Mouse (Mus musculus) urinary bladder, adult 2 months (tissue): ENCODE measurements at regions not wholly inside any gene's neighbourhood (a gene's known extent, or its start where the extent isn't known, plus 50 kb on each side); places are given as distances from the start of the nearest gene placed in this dataset.
A peak's percentile ranks its signal among the peaks of the same experiment; 100 is the strongest.
"Not testable (repeated sequence)": the region's sequence is repeated elsewhere in the genome, so short reads cannot be mapped to it uniquely, and the experiment has no call there.

Experiments
- DNase-seq: peaks from one replicate; pipeline ENCODE4 v3.0.0; 2022; ENCODE audit warnings: low spot score

- no peak for DNase-seq
Measured at GRCm38 (mm10) chr12:117379103-117379850, 137.0 kb upstream of the Rapgef5 start.

- no peak for DNase-seq
Measured at GRCm38 (mm10) chr12:117380836-117381235, 135.4 kb upstream of the Rapgef5 start.

GRCm38 (mm10) chr12:117382727-117383126 lies 133.6 kb upstream of the Rapgef5 start:
- DNase-seq, result not testable (repeated sequence)

GRCm38 (mm10) chr12:117385072-117385666 lies 131.1 kb upstream of the Rapgef5 start:
- peak; percentile 53 for DNase-seq

DNA sequence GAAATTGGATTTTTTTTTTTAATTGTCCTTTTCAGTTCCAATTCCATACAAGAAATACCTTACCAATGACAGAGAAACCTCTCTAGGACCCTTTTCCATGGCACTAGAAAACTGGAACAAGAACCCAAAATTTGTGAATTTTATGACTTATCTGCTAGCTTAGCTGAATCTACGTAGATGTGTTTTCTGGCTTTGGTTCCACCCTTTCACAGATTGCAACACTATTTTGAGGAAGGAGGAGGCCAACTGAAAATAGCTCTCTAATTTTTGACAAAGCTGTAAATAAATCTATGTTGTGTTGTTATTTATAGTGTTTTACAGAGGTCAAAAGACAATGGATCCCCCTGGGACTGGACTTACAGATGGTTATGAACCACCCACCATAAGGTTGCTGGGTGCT lies 130.6 kb upstream of the Rapgef5 start:
- no peak for DNase-seq

GRCm38 (mm10) chr12:117386957-117387356 lies 129.3 kb upstream of the Rapgef5 start:
- no peak for DNase-seq

DNA sequence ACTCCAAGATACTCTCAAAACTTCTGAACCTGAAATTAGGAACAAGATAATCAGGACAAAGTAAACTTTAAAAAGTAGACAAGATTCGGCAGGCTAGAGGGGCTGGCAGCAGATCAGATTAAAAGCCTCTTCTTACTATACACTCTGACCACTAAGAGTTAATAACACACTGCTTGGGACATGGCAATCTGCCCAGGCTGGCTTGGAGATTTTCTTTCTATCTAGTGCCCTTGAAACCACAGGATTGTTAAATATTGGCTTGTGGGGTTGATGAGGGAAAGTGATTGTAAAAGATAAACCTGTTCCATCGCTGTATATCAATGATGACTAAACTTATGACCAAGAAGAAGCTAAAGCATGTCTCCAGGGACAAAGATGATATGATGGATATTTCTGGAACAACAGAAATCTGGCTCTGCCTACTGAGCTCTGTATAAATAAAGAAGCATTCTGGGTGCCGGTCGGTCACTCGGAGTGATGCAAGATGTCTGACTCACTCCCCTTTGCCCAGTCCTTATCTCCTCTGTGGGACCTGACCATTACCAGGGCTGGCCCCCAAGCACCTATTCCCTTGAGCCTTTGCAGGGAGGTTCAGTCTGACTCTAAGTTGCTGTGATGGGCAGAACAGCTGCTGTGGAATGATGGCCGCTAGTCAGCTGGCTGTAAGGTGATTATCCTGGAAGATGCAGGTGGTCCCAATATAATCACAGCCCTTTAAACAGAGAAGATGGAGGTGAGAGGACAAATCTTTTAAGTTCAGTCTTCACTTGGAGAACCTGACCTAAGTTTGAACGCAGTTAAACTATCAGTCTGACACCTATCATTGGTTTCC lies 126.5 kb upstream of the Rapgef5 start:
- DNase-seq, result no peak

DNA sequence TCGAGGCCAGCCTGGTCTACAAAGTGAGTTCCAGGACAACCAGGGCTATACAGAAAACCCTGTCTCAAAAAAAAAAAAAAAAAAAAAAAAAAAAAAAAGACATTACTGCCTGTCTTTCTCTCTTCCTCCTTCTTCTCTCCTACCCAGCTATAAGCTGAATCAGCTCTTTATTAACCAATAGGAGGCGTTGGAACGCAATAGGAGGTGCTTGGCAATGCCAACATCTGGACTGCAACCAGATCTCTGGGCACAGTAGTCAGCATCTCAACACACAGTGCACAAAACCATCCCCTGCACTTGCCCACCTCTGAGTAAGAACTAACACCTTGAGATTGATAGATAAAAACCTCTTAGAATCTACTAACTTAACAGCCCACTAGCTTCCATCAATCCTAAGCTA lies 118.8 kb upstream of the Rapgef5 start:
- DNase-seq, result no peak

GRCm38 (mm10) chr12:117403513-117404156 lies 112.6 kb upstream of the Rapgef5 start:
- no peak for DNase-seq

- DNase-seq, result no peak
Measured at GRCm38 (mm10) chr12:117404157-117404752, 112.0 kb upstream of the Rapgef5 start.

GRCm38 (mm10) chr12:117406832-117407231 lies 109.4 kb upstream of the Rapgef5 start:
- DNase-seq, result no peak

- no peak for DNase-seq
Measured at GRCm38 (mm10) chr12:117410604-117411003, 105.7 kb upstream of the Rapgef5 start.

DNA sequence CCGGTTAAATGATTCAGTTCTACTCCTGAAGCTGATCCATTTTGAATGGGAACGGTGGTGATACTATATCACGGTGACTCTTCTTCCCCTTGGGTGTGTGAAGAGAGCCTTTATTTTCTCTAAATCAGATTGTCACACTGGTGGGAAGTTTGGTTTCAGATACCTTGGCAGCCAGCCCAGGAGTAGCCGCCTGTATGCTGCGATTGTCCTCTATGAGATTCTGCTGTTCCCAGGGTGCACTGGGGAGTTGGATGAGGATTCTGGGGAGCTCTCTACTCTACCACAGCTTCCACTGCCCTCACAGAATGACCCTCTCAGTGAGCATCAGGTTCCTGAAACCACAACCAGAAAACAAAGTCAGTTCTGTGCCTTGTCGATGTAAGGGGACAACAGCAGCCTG lies 104.0 kb upstream of the Rapgef5 start:
- no peak for DNase-seq

DNA sequence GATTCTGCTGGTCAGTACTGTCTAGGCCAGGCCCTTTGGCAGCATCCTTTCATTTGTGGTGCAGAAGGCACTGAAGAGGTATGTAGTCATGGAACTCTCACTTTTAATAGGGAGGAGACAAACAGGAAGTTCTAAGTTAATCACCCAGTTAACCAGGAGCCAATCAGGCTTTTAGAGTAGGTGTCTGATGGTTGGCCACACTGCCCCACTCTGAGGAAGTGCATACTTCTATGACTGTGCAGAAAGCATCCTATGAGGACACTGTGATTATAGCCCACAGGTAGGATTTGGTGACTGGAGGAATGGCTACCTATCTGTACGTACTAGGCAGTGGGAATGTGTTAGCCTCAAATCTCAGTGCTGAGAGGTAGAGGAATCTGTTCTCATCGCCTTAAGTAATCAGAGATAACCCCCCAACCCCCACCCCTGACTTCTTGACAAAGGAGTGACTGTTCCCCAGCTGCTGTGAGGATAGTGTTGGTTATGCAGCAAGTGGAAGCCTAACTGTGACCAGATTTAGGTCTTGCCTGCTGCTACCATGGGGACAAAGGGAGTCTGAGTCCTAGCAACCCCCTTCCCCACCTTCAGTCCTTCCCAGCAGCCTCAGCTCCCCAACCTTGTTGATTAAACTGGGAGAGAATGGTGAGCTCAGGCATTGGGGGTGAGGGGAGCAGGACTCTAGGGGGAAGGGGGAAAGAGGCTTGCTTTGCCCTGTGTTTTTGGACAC lies 103.3 kb upstream of the Rapgef5 start:
- no peak for DNase-seq

GRCm38 (mm10) chr12:117414020-117414419 lies 102.3 kb upstream of the Rapgef5 start:
- DNase-seq, result no peak

DNA sequence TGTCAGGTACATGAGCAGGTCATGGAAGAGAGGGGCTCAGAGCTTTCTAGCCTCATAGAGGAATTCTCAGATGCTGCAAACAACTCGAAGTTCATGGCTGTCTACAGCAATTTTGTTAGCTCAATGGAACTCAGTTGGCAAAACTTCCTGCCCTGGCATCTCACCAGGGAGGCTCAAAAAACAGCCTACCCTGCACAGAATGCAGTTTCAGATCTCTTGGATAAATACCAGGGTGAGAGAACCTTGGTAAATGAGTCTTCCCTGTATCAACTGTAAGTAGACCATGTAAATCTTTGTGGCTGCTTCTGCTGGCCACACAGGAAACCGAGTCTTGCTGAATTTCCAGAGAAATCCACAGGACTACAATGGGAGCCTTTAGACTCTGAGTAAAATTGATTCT lies 101.1 kb upstream of the Rapgef5 start:
- DNase-seq, result no peak

DNA sequence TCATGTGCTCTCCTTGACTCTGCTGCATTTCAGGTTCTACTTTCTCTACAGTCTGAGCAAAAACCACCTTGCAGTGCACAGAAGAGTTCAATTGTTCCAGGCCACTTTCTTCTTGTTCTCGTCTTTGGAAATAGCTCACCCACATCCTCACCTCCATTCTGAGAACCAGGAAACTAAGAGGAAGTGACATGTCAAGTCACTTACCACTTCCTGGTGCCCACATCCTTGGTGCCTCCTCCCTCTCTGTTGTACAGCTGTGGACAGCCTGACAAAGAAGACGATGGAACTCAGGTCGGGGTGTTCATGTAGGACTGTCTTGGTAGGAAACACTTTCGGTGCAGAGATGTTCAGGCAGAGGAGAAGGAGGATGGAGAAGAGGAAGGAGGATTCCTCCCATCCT lies 98.3 kb upstream of the Rapgef5 start:
- DNase-seq, result no peak

DNA sequence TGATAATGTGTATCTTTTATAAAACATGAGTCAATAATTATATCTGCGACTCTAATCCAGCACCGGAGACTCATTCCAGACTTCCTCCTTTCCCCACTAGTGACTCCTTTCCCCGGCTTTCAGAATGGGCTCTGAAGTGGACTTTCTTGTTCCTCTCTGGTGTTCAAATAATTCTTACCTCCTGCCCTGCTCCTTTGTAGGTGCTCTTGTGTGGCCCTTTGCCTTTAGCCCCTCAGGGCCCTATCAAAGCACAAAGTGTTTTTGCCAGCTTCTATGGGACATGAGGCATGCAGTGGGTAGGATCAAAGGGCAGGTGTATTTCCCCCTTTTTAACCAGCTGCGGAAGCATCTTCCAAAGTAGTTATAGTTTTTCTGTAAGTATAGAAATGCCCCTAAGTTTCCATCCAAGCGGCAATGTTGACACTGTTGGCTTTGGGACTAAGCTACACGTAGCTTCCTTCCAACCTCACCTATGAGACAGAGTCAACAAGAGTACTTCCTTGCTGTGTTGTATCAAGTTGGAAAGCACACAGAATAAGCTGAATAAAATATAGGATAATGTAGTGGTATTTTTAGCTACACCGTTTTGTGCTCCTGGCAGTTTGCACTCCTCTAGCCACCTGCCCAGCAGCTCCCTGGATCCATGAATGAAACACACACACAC lies 93.8 kb upstream of the Rapgef5 start:
- DNase-seq, result no peak

- no peak for DNase-seq
Measured at GRCm38 (mm10) chr12:117425363-117426031, 90.8 kb upstream of the Rapgef5 start.

- no peak for DNase-seq
Measured at GRCm38 (mm10) chr12:117427431-117427830, 88.8 kb upstream of the Rapgef5 start.
